Mouse (Mus musculus) megakaryocyte, embryonic 14.5 days (primary cell): Measurements from ENCODE around the gene Slc7a1. TPM values are rescaled to one million over a fixed set of nuclear protein-coding genes. Genes with fewer than 3 reads are reported as not detected.

ENCODE experiments used
- H3K27me3 ChIP-seq: replicated peaks from 2 replicates; pipeline ENCODE3; 2012; ENCODE audit warnings: inconsistent platforms
- H3K36me3 ChIP-seq: replicated peaks from 2 replicates; pipeline ENCODE3; 2012; ENCODE audit warnings: low read length, inconsistent platforms, mixed read lengths
- H3K4me1 ChIP-seq: 2 replicates; pipeline ENCODE4 v1.6.1; 2012; ENCODE audit warnings: inconsistent platforms
- H3K4me3 ChIP-seq: replicated peaks from 2 replicates; pipeline ENCODE3; 2012; ENCODE audit warnings: moderate library complexity, mild to moderate bottlenecking, inconsistent platforms
- H3K9me3 ChIP-seq: 2 replicates; pipeline ENCODE4 v1.6.1; 2012; ENCODE audit warnings: inconsistent platforms
- FLI1 ChIP-seq: IDR thresholded peaks from 2 replicates; pipeline ENCODE4 v1.6.1; 2012; ENCODE audit warnings: low read length, inconsistent platforms, mixed read lengths
- GATA1 ChIP-seq: IDR thresholded peaks from 3 replicates; pipeline ENCODE4 v1.6.1; 2012; ENCODE audit warnings: mixed read lengths, low read length, inconsistent platforms, borderline replicate concordance
- polyA plus RNA-seq: library from polyadenylated mRNA; stranded (reverse); fragments of >175 nt; gene quantifications from 2 replicates; pipeline ENCODE4 v1.2.3, GENCODE M21; 2012; ENCODE audit warnings: low replicate concordance; ENCODE audit not compliant: insufficient read depth

Gene Slc7a1
- polyA plus RNA-seq, 1 experiment: 4.9 TPM

GRCm38 (mm10) chr5:148397911-148398310 lies 1.8 kb downstream of the Slc7a1 start:
- Histone ChIP-seq H3K36me3 (peaks cover 40% of the 10 kb centered on the region), H3K9me3 (peaks cover 3% of the 10 kb centered on the region; the same call in 1 of the 2 replicates), H3K27me3 (peaks cover 12% of the 10 kb centered on the region), H3K4me1 (peaks cover 44% of the 10 kb centered on the region), H3K4me3 (peak overlapping the region; percentile 80)
- TF ChIP-seq FLI1 (no peak), GATA1 (no peak)

- TF ChIP-seq FLI1: no peak
- no peak for TF ChIP-seq GATA1
- H3K4me3 ChIP-seq: peak overlapping the region; percentile 14
- H3K4me1 ChIP-seq: peaks cover 44% of the 10 kb centered on the region
- no peaks in the 10 kb centered on the region for H3K9me3 ChIP-seq
- peaks cover 45% of the 10 kb centered on the region for H3K36me3 ChIP-seq
- H3K27me3 ChIP-seq: peaks cover 12% of the 10 kb centered on the region
Measured at GRCm38 (mm10) chr5:148397418-148397817, 2.3 kb downstream of the Slc7a1 start.

- no peaks in the 10 kb centered on the region for H3K27me3 ChIP-seq
- TF ChIP-seq GATA1 (no peak), FLI1 (no peak)
- peaks cover 3% of the 10 kb centered on the region for H3K9me3 ChIP-seq
- H3K36me3 ChIP-seq: peaks cover 83% of the 10 kb centered on the region
- no peak overlapping the region for H3K4me3 ChIP-seq
- peaks cover 41% of the 10 kb centered on the region for H3K4me1 ChIP-seq
Measured at GRCm38 (mm10) chr5:148393316-148393715, 6.4 kb downstream of the Slc7a1 start.

GRCm38 (mm10) chr5:148392831-148393230 lies 6.9 kb downstream of the Slc7a1 start:
- no peak overlapping the region for H3K4me3 ChIP-seq
- TF ChIP-seq GATA1 (no peak), FLI1 (no peak)
- H3K9me3 ChIP-seq: peaks cover 6% of the 10 kb centered on the region
- H3K4me1 ChIP-seq: peaks cover 38% of the 10 kb centered on the region
- peaks cover 88% of the 10 kb centered on the region for H3K36me3 ChIP-seq
- H3K27me3 ChIP-seq: no peaks in the 10 kb centered on the region

- peaks cover 12% of the 10 kb centered on the region for H3K9me3 ChIP-seq
- H3K4me3 ChIP-seq: peak overlapping the region; percentile 5
- TF ChIP-seq FLI1 (no peak), GATA1 (no peak)
- H3K36me3 ChIP-seq: peaks cover 95% of the 10 kb centered on the region
- H3K27me3 ChIP-seq: no peaks in the 10 kb centered on the region
- peaks cover 42% of the 10 kb centered on the region for H3K4me1 ChIP-seq
Measured at GRCm38 (mm10) chr5:148389007-148389970, 10.4 kb downstream of the Slc7a1 start.

- H3K27me3 ChIP-seq: no peaks in the 10 kb centered on the region
- peaks cover 48% of the 10 kb centered on the region for H3K4me1 ChIP-seq
- H3K4me3 ChIP-seq: no peak overlapping the region
- peaks cover 95% of the 10 kb centered on the region for H3K36me3 ChIP-seq
- peaks cover 12% of the 10 kb centered on the region for H3K9me3 ChIP-seq
- TF ChIP-seq FLI1 (no peak), GATA1 (no peak)
Measured at GRCm38 (mm10) chr5:148388251-148389006, 11.3 kb downstream of the Slc7a1 start.

GRCm38 (mm10) chr5:148387820-148388219 lies 11.9 kb downstream of the Slc7a1 start:
- Histone ChIP-seq H3K27me3 (no peaks in the 10 kb centered on the region), H3K4me3 (no peak overlapping the region), H3K36me3 (peaks cover 95% of the 10 kb centered on the region), H3K4me1 (peaks cover 48% of the 10 kb centered on the region), H3K9me3 (peaks cover 12% of the 10 kb centered on the region)
- TF ChIP-seq GATA1 (no peak), FLI1 (no peak)

GRCm38 (mm10) chr5:148386471-148386870 lies 13.2 kb downstream of the Slc7a1 start:
- Histone ChIP-seq H3K4me3 (no peak overlapping the region), H3K27me3 (no peaks in the 10 kb centered on the region), H3K9me3 (peaks cover 12% of the 10 kb centered on the region), H3K4me1 (peaks cover 43% of the 10 kb centered on the region), H3K36me3 (peaks cover 93% of the 10 kb centered on the region)
- TF ChIP-seq GATA1: no peak
- TF ChIP-seq FLI1: no peak

- no peaks in the 10 kb centered on the region for H3K27me3 ChIP-seq
- peaks cover 12% of the 10 kb centered on the region for H3K9me3 ChIP-seq
- peaks cover 54% of the 10 kb centered on the region for H3K4me1 ChIP-seq
- no peak overlapping the region for H3K4me3 ChIP-seq
- H3K36me3 ChIP-seq: peaks cover 89% of the 10 kb centered on the region
- TF ChIP-seq GATA1 (no peak), FLI1 (no peak)
Measured at GRCm38 (mm10) chr5:148384501-148385055, 15.1 kb downstream of the Slc7a1 start.

- Histone ChIP-seq H3K4me3 (no peak overlapping the region), H3K9me3 (peaks cover 12% of the 10 kb centered on the region), H3K36me3 (peaks cover 88% of the 10 kb centered on the region), H3K4me1 (peaks cover 59% of the 10 kb centered on the region), H3K27me3 (no peaks in the 10 kb centered on the region)
- TF ChIP-seq GATA1 (no peak), FLI1 (no peak)
Measured at GRCm38 (mm10) chr5:148383841-148384500, 15.7 kb downstream of the Slc7a1 start.
